Mouse (Mus musculus) intestine, embryonic 14.5 days (tissue): ENCODE results near the gene Runx2. TPM values are rescaled to one million over a fixed set of nuclear protein-coding genes. Genes with fewer than 3 reads are reported as not detected.

ENCODE experiments used
- ATAC-seq: fragments of 200-750 bp; cut with Nextera tagmentation; replicated peaks from 2 replicates; pipeline ENCODE4 v1.8.0; 2017; ENCODE audit warnings: low read depth, moderate number of reproducible peaks, moderate TSS enrichment, moderate library complexity; ENCODE audit not compliant: low FRiP score, low TSS enrichment
- DNase-seq: peaks from one replicate; pipeline ENCODE4 v3.0.0-alpha.2; 2018; ENCODE audit warnings: low spot score
- H3K27ac ChIP-seq: fragments of 300-500 bp; sonication (generic); 2 replicates; pipeline ENCODE4 v1.5.1; 2014; ENCODE audit warnings: low read depth, mild to moderate bottlenecking, control low read depth
- H3K27me3 ChIP-seq: fragments of 300-500 bp; sonication (generic); replicated peaks from 2 replicates; pipeline ENCODE4 v1.6.1; 2014; ENCODE audit warnings: low read length, control low read depth; ENCODE audit not compliant: control insufficient read depth, insufficient read depth
- H3K36me3 ChIP-seq: fragments of 300-500 bp; sonication (generic); 2 replicates; pipeline ENCODE4 v1.6.1; 2014; ENCODE audit warnings: low read length, control low read depth; ENCODE audit not compliant: control insufficient read depth, insufficient read depth
- H3K4me1 ChIP-seq: fragments of 300-500 bp; sonication (generic); replicated peaks from 2 replicates; pipeline ENCODE4 v1.6.1; 2014; ENCODE audit warnings: low read length, control low read depth, mixed read lengths; ENCODE audit not compliant: control insufficient read depth, insufficient read depth
- H3K4me2 ChIP-seq: fragments of 300-500 bp; sonication (generic); 2 replicates; pipeline ENCODE4 v1.6.1; 2014; ENCODE audit warnings: low read length
- H3K4me3 ChIP-seq: fragments of 300-500 bp; sonication (generic); 2 replicates; pipeline ENCODE4 v1.5.1; 2014; ENCODE audit warnings: low read depth, low read length, control low read depth, mixed read lengths
- H3K9ac ChIP-seq: fragments of 300-500 bp; sonication (generic); 2 replicates; pipeline ENCODE4 v1.6.1; 2014; ENCODE audit warnings: mild to moderate bottlenecking, low read length
- H3K9me3 ChIP-seq: fragments of 300-500 bp; sonication (generic); 2 replicates; pipeline ENCODE4 v1.6.1; 2016; ENCODE audit warnings: low read length, control low read depth; ENCODE audit not compliant: control insufficient read depth
- WGBS: fragments of 180-500 bp; shearing (Covaris S2); extraction: QIAGEN DNeasy Blood & Tissue Kit; methylation state at CpG from one replicate; pipeline ENCODE4 v1.1.7; 2014; 5-methylcytosine and 5-hydroxymethylcytosine counted together
- polyA plus RNA-seq: library from polyadenylated mRNA; unstranded; fragments of >200 nt; fragmentation: Nextera tagmentation; extraction: Ambion mirVana; gene quantifications from 2 replicates; pipeline ENCODE4 v1.2.1, GENCODE M21; 2014

The Runx2 gene
- polyA plus RNA-seq, 1 experiment from 2014 or later = 1.1 TPM

GRCm38 (mm10) chr17:44474280-44474679 is 340.3 kb downstream of the Runx2 start:
- no peak for DNase-seq
- no peak for ATAC-seq
- H3K4me3 ChIP-seq = no peak overlapping the region

DNA sequence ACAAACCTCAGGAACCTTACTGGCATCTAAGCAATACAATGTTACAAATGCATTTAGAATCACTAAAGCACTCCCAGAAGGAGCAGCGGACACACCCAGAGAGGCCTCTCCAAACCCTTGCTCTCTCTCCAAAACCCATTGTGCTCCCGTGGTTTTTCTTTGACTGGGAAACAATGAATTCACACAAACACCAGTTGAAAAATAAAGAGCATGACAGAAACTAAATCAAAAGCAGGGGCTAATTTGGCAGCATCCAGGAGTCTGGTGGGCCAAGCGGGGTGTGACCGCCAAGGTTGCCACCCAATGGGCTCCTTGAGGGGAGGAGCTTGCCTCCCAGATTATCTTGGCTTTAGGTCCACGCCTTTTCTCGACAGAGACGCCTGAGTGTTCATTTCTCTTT is 341.9 kb downstream of the Runx2 start:
- H3K36me3 ChIP-seq = no peaks in the 10 kb centered on the region
- ATAC-seq = no peak
- WGBS = 79% methylated on average over 7 of the region's 7 CpGs
- no peaks in the 10 kb centered on the region for H3K27me3 ChIP-seq
- no peak overlapping the region for H3K27ac ChIP-seq
- H3K4me3 ChIP-seq = no peak overlapping the region
- H3K9me3 ChIP-seq = no peaks in the 10 kb centered on the region
- DNase-seq = no peak
- H3K4me2 ChIP-seq = no peak overlapping the region
- no peaks in the 10 kb centered on the region for H3K4me1 ChIP-seq
- no peak overlapping the region for H3K9ac ChIP-seq

More at GRCm38 (mm10) chr17:44474280-44474679, 340.3 kb downstream of the Runx2 start:
- Histone ChIP-seq H3K27me3 (no peaks in the 10 kb centered on the region), H3K36me3 (no peaks in the 10 kb centered on the region), H3K4me1 (no peaks in the 10 kb centered on the region), H3K27ac (no peak overlapping the region), H3K9me3 (no peaks in the 10 kb centered on the region), H3K9ac (no peak overlapping the region), H3K4me2 (no peak overlapping the region)
- WGBS = 73% methylated on average over 3 of the region's 3 CpGs

DNA sequence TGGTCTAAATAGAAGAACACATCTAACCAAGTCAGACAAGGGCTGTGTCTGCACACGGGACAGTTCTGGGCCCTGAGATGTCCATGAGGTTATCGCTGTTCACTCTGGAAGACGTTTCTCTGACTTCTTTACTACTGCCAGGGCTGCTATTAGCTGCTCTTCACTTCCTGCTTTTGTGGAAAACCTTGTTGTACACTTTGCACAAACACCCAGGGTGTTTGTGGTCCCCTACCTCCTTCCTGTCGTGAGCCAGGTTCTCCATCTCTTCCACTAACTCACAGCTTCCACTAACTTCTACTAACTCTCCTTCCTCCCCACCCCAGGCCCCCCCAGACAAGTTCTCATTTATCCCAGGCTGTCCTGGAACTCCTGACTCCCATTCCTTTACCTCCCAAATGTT is 350.9 kb downstream of the Runx2 start:
- Histone ChIP-seq H3K36me3 (no peaks in the 10 kb centered on the region), H3K4me3 (no peak overlapping the region), H3K9ac (no peak overlapping the region), H3K27me3 (no peaks in the 10 kb centered on the region), H3K4me1 (no peaks in the 10 kb centered on the region), H3K9me3 (no peaks in the 10 kb centered on the region), H3K27ac (no peak overlapping the region), H3K4me2 (no peak overlapping the region)
- no peak for DNase-seq
- ATAC-seq = no peak
- 67% methylated on average over 4 of the region's 4 CpGs for WGBS

- Histone ChIP-seq H3K27ac (no peak overlapping the region), H3K27me3 (peaks cover 5% of the 10 kb centered on the region), H3K4me2 (no peak overlapping the region), H3K4me1 (no peaks in the 10 kb centered on the region), H3K4me3 (no peak overlapping the region), H3K9ac (no peak overlapping the region), H3K9me3 (no peaks in the 10 kb centered on the region), H3K36me3 (no peaks in the 10 kb centered on the region)
- ATAC-seq (no peak), DNase-seq (no peak)
- WGBS = 87% methylated on average over 6 of the region's 6 CpGs
These were observed 354.4 kb downstream of the Runx2 start for GRCm38 (mm10) chr17:44460156-44460555.

DNA sequence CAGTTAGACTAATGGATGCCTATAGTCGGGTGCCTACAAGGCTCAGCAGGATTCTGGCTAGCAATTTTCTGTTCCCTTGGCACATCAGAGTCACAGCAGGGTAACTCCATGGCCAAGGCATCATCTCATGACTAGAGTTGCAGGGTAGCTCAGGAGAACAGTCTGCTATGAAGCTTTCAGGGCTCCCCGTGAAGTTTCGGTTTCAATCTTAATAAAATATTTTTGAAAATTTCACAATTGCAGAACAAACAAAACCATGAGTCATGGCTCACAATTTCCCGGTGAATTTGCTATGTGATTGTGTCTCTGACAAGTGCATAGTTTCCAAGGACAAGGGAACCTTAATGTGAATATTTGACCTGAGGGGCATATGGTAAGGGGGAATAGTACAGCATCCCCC is 355.6 kb downstream of the Runx2 start:
- Histone ChIP-seq H3K4me1 (no peaks in the 10 kb centered on the region), H3K4me2 (no peak overlapping the region), H3K36me3 (no peaks in the 10 kb centered on the region), H3K4me3 (no peak overlapping the region), H3K9ac (no peak overlapping the region), H3K27me3 (peaks cover 5% of the 10 kb centered on the region), H3K9me3 (no peaks in the 10 kb centered on the region), H3K27ac (no peak overlapping the region)
- DNase-seq (no peak), ATAC-seq (no peak)
- WGBS = 94% methylated on average over 4 of the region's 4 CpGs

DNA sequence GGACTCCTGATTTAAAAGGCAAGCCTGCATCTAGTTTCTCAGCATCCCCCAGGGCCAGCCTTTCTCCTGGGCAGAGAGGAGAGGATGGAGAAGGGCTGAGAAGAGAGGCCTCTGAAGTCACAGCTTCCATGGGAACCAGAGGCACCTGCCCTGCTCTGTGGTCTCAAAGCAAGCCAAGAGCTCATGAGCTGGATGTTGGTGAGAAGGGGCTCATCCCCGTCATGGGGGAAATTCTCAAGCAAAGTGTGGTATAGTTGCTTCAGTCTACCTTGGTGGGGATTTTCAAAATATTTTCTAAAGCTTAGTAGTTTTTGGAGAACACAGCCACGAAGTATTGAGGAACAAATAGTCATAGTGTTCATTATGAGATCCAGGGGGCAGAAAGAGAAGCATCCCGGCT is 357.9 kb downstream of the Runx2 start:
- no peaks in the 10 kb centered on the region for H3K4me1 ChIP-seq
- H3K27me3 ChIP-seq = peaks cover 5% of the 10 kb centered on the region
- WGBS = 80% methylated on average over 3 of the region's 3 CpGs
- no peaks in the 10 kb centered on the region for H3K36me3 ChIP-seq
- no peak overlapping the region for H3K4me3 ChIP-seq
- DNase-seq (no peak), ATAC-seq (no peak)
- H3K9ac ChIP-seq = no peak overlapping the region
- H3K4me2 ChIP-seq = no peak overlapping the region
- no peak overlapping the region for H3K27ac ChIP-seq
- H3K9me3 ChIP-seq = no peaks in the 10 kb centered on the region

- peak; percentile 80 for DNase-seq
- H3K36me3 ChIP-seq = no peaks in the 10 kb centered on the region
- no peak overlapping the region for H3K4me2 ChIP-seq
- WGBS = 32% methylated on average over 12 of the region's 12 CpGs
- no peak overlapping the region for H3K9ac ChIP-seq
- no peaks in the 10 kb centered on the region for H3K4me1 ChIP-seq
- ATAC-seq = peak; percentile 70; the same call in 1 of the 2 replicates
- no peak overlapping the region for H3K27ac ChIP-seq
- H3K27me3 ChIP-seq = peaks cover 5% of the 10 kb centered on the region
- no peak overlapping the region for H3K4me3 ChIP-seq
- no peaks in the 10 kb centered on the region for H3K9me3 ChIP-seq
These were observed 358.7 kb downstream of the Runx2 start for GRCm38 (mm10) chr17:44455681-44456600.

- H3K9me3 ChIP-seq = no peaks in the 10 kb centered on the region
- peaks cover 4% of the 10 kb centered on the region; the same call in 1 of the 2 replicates for H3K4me1 ChIP-seq
- DNase-seq (no peak), ATAC-seq (peak; percentile 66; the same call in 1 of the 2 replicates)
- no peak overlapping the region for H3K4me2 ChIP-seq
- no peak overlapping the region for H3K27ac ChIP-seq
- 31% methylated on average over 9 of the region's 9 CpGs for WGBS
- no peak overlapping the region for H3K4me3 ChIP-seq
- H3K36me3 ChIP-seq = no peaks in the 10 kb centered on the region
- no peak overlapping the region for H3K9ac ChIP-seq
- no peaks in the 10 kb centered on the region for H3K27me3 ChIP-seq
These were observed 364.6 kb downstream of the Runx2 start for GRCm38 (mm10) chr17:44449915-44450471.
